19 mouse cellular contexts compared by ENCODE assay signal in the genomic region with DNA sequence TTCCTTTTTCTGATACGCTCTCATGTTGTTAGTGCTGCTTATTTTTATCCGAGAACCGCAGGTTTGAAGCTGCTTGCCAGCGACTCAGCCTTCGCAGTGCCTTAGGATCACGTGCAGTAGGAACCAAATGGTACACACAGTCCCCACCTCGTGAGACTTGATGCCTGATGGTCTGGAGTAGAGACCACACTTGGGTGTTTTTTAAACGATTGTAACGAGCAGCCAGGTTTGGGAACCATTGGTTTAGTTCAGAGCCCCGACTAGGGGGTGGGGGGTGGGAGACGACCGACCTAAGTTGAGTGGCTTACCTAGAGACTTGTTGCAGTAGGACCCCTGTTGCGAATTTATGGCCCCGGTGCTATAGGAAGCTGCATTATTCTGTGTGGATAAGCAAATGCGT. TPM values are rescaled to one million over a fixed set of nuclear protein-coding genes. Genes with fewer than 3 reads are reported as not detected.
DNase-seq lines count a peak whose midpoint lies in the region; ATAC-seq lines count a peak whose summit lies in the region.
"Had no signal": no experiment of that assay in that cellular context is flagged by ENCODE, and none has a peak within 500 bp of the region (broad histone marks: within the 10 kb centered on the region; RNA-seq: fewer than 3 reads in every experiment).

No protein-coding gene starts in this region.

- H3K27me3 ChIP-seq in intestine, embryonic 15.5 days (replicated peaks) = no peaks in the 10 kb centered on the region
- no peaks in the 10 kb centered on the region for H3K27me3 ChIP-seq in intestine, embryonic 16.5 days (replicated peaks; ENCODE audit: control insufficient read depth, insufficient read depth, low read length)
- H3K27me3 ChIP-seq in midbrain, embryonic 11.5 days (ENCODE audit: control insufficient read depth, insufficient read depth, low read length) = no peaks in the 10 kb centered on the region
- H3K27me3 ChIP-seq in midbrain, embryonic 13.5 days = no peaks in the 10 kb centered on the region
- H3K27me3 ChIP-seq in neural tube, embryonic 13.5 days = no peaks in the 10 kb centered on the region
- H3K27me3 ChIP-seq: CH12.LX had no signal

- peak; percentile 4 for DNase-seq in embryo, embryonic 9.5 days (ENCODE audit: extremely low spot score)
- DNase-seq in embryo, embryonic 10.5 days (ENCODE audit: low spot score) = no peak
- DNase-seq in midbrain, embryonic 11.5 days (ENCODE audit: low spot score, missing footprints) = no peak
- DNase-seq: cerebellum, adult 11 months; cerebellum, postnatal 36 days; forebrain, postnatal 0 days; gastrocnemius, postnatal 10 days; heart, postnatal 4 days; liver; lung, adult 2 months had no signal

- no peak overlapping the region for H3K9ac ChIP-seq in intestine, embryonic 15.5 days
- no peak overlapping the region for H3K9ac ChIP-seq in intestine, embryonic 16.5 days (ENCODE audit: low read depth, low read length)
- no peak overlapping the region for H3K9ac ChIP-seq in midbrain, embryonic 11.5 days (ENCODE audit: low read length)
- no peak overlapping the region for H3K9ac ChIP-seq in midbrain, embryonic 13.5 days (replicated peaks)
- H3K9ac ChIP-seq in neural tube, embryonic 13.5 days = no peak overlapping the region
- H3K9ac ChIP-seq: forebrain, postnatal 0 days had no signal

- H3K4me2 ChIP-seq in intestine, embryonic 15.5 days (replicated peaks) = no peak overlapping the region
- no peak overlapping the region for H3K4me2 ChIP-seq in intestine, embryonic 16.5 days (ENCODE audit: low read depth, low read length)
- no peak overlapping the region for H3K4me2 ChIP-seq in midbrain, embryonic 11.5 days
- H3K4me2 ChIP-seq in midbrain, embryonic 13.5 days (replicated peaks) = no peak overlapping the region
- peak overlapping the region; percentile 26 for H3K4me2 ChIP-seq in neural tube, embryonic 13.5 days

- H3K4me3 ChIP-seq in intestine, embryonic 15.5 days (replicated peaks) = no peak overlapping the region
- no peak overlapping the region for H3K4me3 ChIP-seq in intestine, embryonic 16.5 days (ENCODE audit: low read length)
- no peak overlapping the region for H3K4me3 ChIP-seq in midbrain, embryonic 11.5 days (ENCODE audit: low read depth, low read length)
- H3K4me3 ChIP-seq in midbrain, embryonic 13.5 days (replicated peaks) = no peak overlapping the region
- H3K4me3 ChIP-seq in neural tube, embryonic 13.5 days = no peak overlapping the region
- H3K4me3 ChIP-seq: layer of hippocampus, adult 2 months; myocyte had no signal

- ATAC-seq in intestine, embryonic 15.5 days = 0 out of 2 replicates have a peak, but pooled peaks have one; percentile 14
- ATAC-seq in intestine, embryonic 16.5 days = no peak
- 0 out of 2 replicates have a peak, but pooled peaks have one; percentile 22 for ATAC-seq in midbrain, embryonic 11.5 days (ENCODE audit: low FRiP score)
- ATAC-seq in midbrain, embryonic 13.5 days = no peak
- no peak for ATAC-seq in neural tube, embryonic 13.5 days (ENCODE audit: low read depth)
- no peak for ATAC-seq in megakaryocyte progenitor cell, adult 5-6 weeks (replicated peaks; ENCODE audit: poor library complexity)
- ATAC-seq: activated CD4-positive, CD25-positive, alpha-beta regulatory T cell, adult 4 months had no signal

- H3K27ac ChIP-seq in intestine, embryonic 15.5 days = no peak overlapping the region
- no peak overlapping the region for H3K27ac ChIP-seq in intestine, embryonic 16.5 days (ENCODE audit: low read length)
- no peak overlapping the region for H3K27ac ChIP-seq in midbrain, embryonic 11.5 days (ENCODE audit: low read depth, low read length)
- H3K27ac ChIP-seq in midbrain, embryonic 13.5 days = no peak overlapping the region
- H3K27ac ChIP-seq in neural tube, embryonic 13.5 days (replicated peaks) = no peak overlapping the region
- H3K27ac ChIP-seq: layer of hippocampus, adult 2 months had no signal

- H3K4me1 ChIP-seq in intestine, embryonic 15.5 days (replicated peaks) = peaks cover 8% of the 10 kb centered on the region; the same call in 1 of the 2 replicates
- peaks cover 10% of the 10 kb centered on the region for H3K4me1 ChIP-seq in intestine, embryonic 16.5 days (ENCODE audit: control insufficient read depth, insufficient read depth, low read length)
- H3K4me1 ChIP-seq in midbrain, embryonic 11.5 days (ENCODE audit: control insufficient read depth, insufficient read depth, low read length) = peaks cover 2% of the 10 kb centered on the region; the same call in 1 of the 2 replicates
- no peaks in the 10 kb centered on the region; the same call in 1 of the 2 replicates for H3K4me1 ChIP-seq in midbrain, embryonic 13.5 days (replicated peaks)
- peaks cover 13% of the 10 kb centered on the region for H3K4me1 ChIP-seq in neural tube, embryonic 13.5 days (replicated peaks)

- 61% methylated on average over 15 of the region's 15 CpGs for WGBS in intestine, embryonic 15.5 days
- 60% methylated on average over 15 of the region's 15 CpGs for WGBS in intestine, embryonic 16.5 days
- 70% methylated on average over 15 of the region's 15 CpGs for WGBS in midbrain, embryonic 11.5 days
- 72% methylated on average over 15 of the region's 15 CpGs for WGBS in midbrain, embryonic 13.5 days
- 45% methylated on average over 15 of the region's 15 CpGs for WGBS in neural tube, embryonic 13.5 days

- H3K36me3 ChIP-seq in intestine, embryonic 15.5 days = no peaks in the 10 kb centered on the region
- H3K36me3 ChIP-seq in intestine, embryonic 16.5 days (ENCODE audit: control insufficient read depth, insufficient read depth, low read length) = no peaks in the 10 kb centered on the region
- no peaks in the 10 kb centered on the region for H3K36me3 ChIP-seq in midbrain, embryonic 11.5 days (ENCODE audit: control insufficient read depth, insufficient read depth, low read length)
- H3K36me3 ChIP-seq in midbrain, embryonic 13.5 days = no peaks in the 10 kb centered on the region
- no peaks in the 10 kb centered on the region for H3K36me3 ChIP-seq in neural tube, embryonic 13.5 days

- no peaks in the 10 kb centered on the region for H3K9me3 ChIP-seq in intestine, embryonic 15.5 days
- no peaks in the 10 kb centered on the region for H3K9me3 ChIP-seq in intestine, embryonic 16.5 days (ENCODE audit: control insufficient read depth, low read length)
- no peaks in the 10 kb centered on the region for H3K9me3 ChIP-seq in midbrain, embryonic 11.5 days (ENCODE audit: control insufficient read depth, low read length)
- no peaks in the 10 kb centered on the region for H3K9me3 ChIP-seq in midbrain, embryonic 13.5 days
- H3K9me3 ChIP-seq in neural tube, embryonic 13.5 days = no peaks in the 10 kb centered on the region

RNA-seq across cellular contexts. Expression of a gene that starts 43.1 kb away (rescaled TPM):
- 6.2 and 6.6 TPM in 2 replicates for polyA plus RNA-seq in intestine, embryonic 15.5 days (2015; fragmentation: Nextera tagmentation; extraction: Ambion mirVana)
- 5.6 and 5.9 TPM in 2 replicates for polyA plus RNA-seq in intestine, embryonic 16.5 days (2015; fragmentation: Nextera tagmentation; extraction: Ambion mirVana)
- polyA plus RNA-seq in midbrain, embryonic 11.5 days (2014; fragmentation: Nextera tagmentation; extraction: Ambion mirVana) = 16.8 and 17.3 TPM in 2 replicates
- polyA plus RNA-seq in midbrain, embryonic 13.5 days (2015; fragmentation: Nextera tagmentation; extraction: Ambion mirVana) = 5.7 TPM in 2 replicates
- 2.5 and 3.2 TPM in 2 replicates for polyA plus RNA-seq in neural tube, embryonic 13.5 days (2015; fragmentation: Nextera tagmentation; extraction: Ambion mirVana)
- total RNA-seq in megakaryocyte progenitor cell, adult 5-6 weeks (2015) = 26.4 and 31.0 TPM in 2 replicates
- 22.0 and 28.8 TPM in 2 replicates for total RNA-seq in megakaryocyte progenitor cell, adult 5-6 weeks (2017)

RNA-seq across cellular contexts. Expression of a gene that starts 58.8 kb away (rescaled TPM):
- polyA plus RNA-seq in intestine, embryonic 15.5 days (2015; fragmentation: Nextera tagmentation; extraction: Ambion mirVana) = 19.9 and 20.3 TPM in 2 replicates
- 17.9 and 22.0 TPM in 2 replicates for polyA plus RNA-seq in intestine, embryonic 16.5 days (2015; fragmentation: Nextera tagmentation; extraction: Ambion mirVana)
- 0.46 and 0.88 TPM in 2 replicates for polyA plus RNA-seq in midbrain, embryonic 11.5 days (2014; fragmentation: Nextera tagmentation; extraction: Ambion mirVana)
- 0.74 and 0.99 TPM in 2 replicates for polyA plus RNA-seq in midbrain, embryonic 13.5 days (2015; fragmentation: Nextera tagmentation; extraction: Ambion mirVana)
- polyA plus RNA-seq in neural tube, embryonic 13.5 days (2015; fragmentation: Nextera tagmentation; extraction: Ambion mirVana) = 2.2 and 2.5 TPM in 2 replicates
- total RNA-seq in megakaryocyte progenitor cell, adult 5-6 weeks (2015) = 4.6 and 5.3 TPM in 2 replicates
- 1.6 and 1.9 TPM in 2 replicates for total RNA-seq in megakaryocyte progenitor cell, adult 5-6 weeks (2017)

Comparison
In these comparisons a context has a peak if more than half of its experiments do, and no peak if none do; other contexts are left out.
1. ATAC-seq: peak in intestine, embryonic 15.5 days (single experiment) and midbrain, embryonic 11.5 days (single experiment); none in intestine, embryonic 16.5 days (single experiment), midbrain, embryonic 13.5 days (single experiment), neural tube, embryonic 13.5 days (single experiment) and megakaryocyte progenitor cell, adult 5-6 weeks (single experiment).